Mouse (Mus musculus) limb, embryonic 11.5 days (tissue): ENCODE measurements around the gene Dtnb. TPM values are rescaled to one million over a fixed set of nuclear protein-coding genes. Genes with fewer than 3 reads are reported as not detected.

Experiments used
- ATAC-seq: fragments of 200-750 bp; cut with Nextera tagmentation; 2 replicates; pipeline ENCODE4 v1.8.0; 2017; ENCODE audit warnings: low read depth; ENCODE audit not compliant: insufficient number of reproducible peaks, low FRiP score, low TSS enrichment
- DNase-seq: peaks from one replicate; pipeline ENCODE4 v3.0.0-alpha.2; 2015; ENCODE audit warnings: low spot score
- H3K27ac ChIP-seq: fragments of 300-500 bp; sonication (generic); replicated peaks from 2 replicates; pipeline ENCODE4 v1.5.1; 2014; ENCODE audit warnings: low read depth, mild to moderate bottlenecking, low read length
- H3K27me3 ChIP-seq: fragments of 300-500 bp; sonication (generic); 2 replicates; pipeline ENCODE4 v1.6.1; 2014; ENCODE audit warnings: mild to moderate bottlenecking, low read length, mixed read lengths; ENCODE audit not compliant: control insufficient read depth, insufficient read depth
- H3K36me3 ChIP-seq: fragments of 300-500 bp; sonication (generic); 2 replicates; pipeline ENCODE4 v1.6.1; 2014; ENCODE audit warnings: mild to moderate bottlenecking, low read length, moderate library complexity, mixed read lengths; ENCODE audit not compliant: control insufficient read depth, insufficient read depth
- H3K4me1 ChIP-seq: fragments of 300-500 bp; sonication (generic); 2 replicates; pipeline ENCODE4 v1.6.1; 2014; ENCODE audit warnings: low read length, mixed read lengths; ENCODE audit not compliant: control insufficient read depth, insufficient read depth
- H3K4me2 ChIP-seq: fragments of 300-500 bp; sonication (generic); 2 replicates; pipeline ENCODE4 v1.6.1; 2014; ENCODE audit warnings: low read depth, mild to moderate bottlenecking, moderate library complexity; ENCODE audit not compliant: severe bottlenecking
- H3K4me3 ChIP-seq: fragments of 300-500 bp; sonication (generic); 2 replicates; pipeline ENCODE4 v1.5.1; 2014; ENCODE audit warnings: low read depth, low read length
- H3K9ac ChIP-seq: fragments of 300-500 bp; sonication (generic); 2 replicates; pipeline ENCODE4 v1.6.1; 2014; ENCODE audit warnings: mild to moderate bottlenecking, low read length
- H3K9me3 ChIP-seq: fragments of 300-500 bp; sonication (generic); 2 replicates; pipeline ENCODE4 v1.6.1; 2016; ENCODE audit warnings: low read length; ENCODE audit not compliant: control insufficient read depth
- WGBS: fragments of 180-500 bp; shearing (Covaris S2); extraction: QIAGEN DNeasy Blood & Tissue Kit; methylation state at CpG from one replicate; pipeline ENCODE4 v1.1.7; 2014; 5-methylcytosine and 5-hydroxymethylcytosine counted together
- polyA plus RNA-seq: library from polyadenylated mRNA; unstranded; fragments of >200 nt; fragmentation: Nextera tagmentation; extraction: Ambion mirVana; gene quantifications from 2 replicates; pipeline ENCODE4 v1.2.1, GENCODE M21; 2014

Dtnb gene
- polyA plus RNA-seq, 1 experiment from 2014 or later = 41.1 TPM

DNA sequence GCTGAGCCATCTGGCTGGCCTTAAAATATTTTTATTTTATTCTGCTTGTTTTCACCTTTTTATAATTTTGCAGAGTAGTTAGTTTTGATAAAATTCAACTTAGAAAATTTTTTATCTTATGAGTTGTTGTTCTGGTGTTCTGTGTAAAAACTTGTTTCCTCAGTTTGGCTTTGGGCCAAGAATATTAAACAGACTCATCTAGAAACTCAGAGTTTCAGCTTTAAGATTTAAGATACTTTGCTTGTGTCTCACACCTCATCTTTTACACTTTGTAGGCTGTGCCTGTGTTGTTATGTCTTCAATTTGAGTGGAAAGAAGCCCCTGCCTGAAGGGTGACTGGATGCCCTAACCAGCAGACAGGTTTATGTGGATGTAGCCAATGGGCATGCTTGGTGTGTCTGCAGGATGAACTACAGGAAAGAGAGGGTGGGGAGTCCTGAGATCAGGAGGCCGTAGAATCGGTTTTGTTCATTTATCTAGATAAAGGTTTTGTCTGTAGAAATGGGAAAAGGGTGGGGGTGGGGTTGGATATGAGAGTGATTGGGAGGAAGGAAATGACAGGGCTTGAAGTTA lies 7.9 kb downstream of the Dtnb start:
- Histone ChIP-seq H3K27ac (no peak overlapping the region), H3K27me3 (no peaks in the 10 kb centered on the region), H3K4me2 (no peak overlapping the region), H3K4me3 (no peak overlapping the region), H3K36me3 (no peaks in the 10 kb centered on the region), H3K9me3 (no peaks in the 10 kb centered on the region), H3K4me1 (no peaks in the 10 kb centered on the region), H3K9ac (no peak overlapping the region)
- WGBS = 84% methylated on average over 2 of the region's 2 CpGs
- ATAC-seq (no peak), DNase-seq (no peak)

DNA sequence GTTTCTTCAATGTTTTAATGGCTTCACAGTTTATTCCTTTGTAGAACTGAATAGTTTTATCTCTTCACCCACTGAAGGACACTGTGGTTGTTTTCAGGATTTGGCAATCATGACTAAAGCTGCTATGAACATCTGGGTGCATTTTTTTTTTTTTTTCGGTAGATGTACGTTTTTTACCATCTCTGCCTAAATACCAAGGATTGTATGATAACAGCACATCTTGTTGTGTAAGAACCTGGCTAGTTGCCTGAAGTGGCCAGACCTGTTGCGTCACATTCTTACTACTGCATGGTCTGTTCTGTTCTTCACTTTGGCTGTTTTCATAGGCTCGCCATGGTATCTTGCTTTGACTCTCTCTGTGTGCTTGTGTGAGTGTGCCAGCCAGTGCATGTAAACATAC lies 10.4 kb downstream of the Dtnb start:
- H3K27me3 ChIP-seq = no peaks in the 10 kb centered on the region
- no peak overlapping the region for H3K9ac ChIP-seq
- no peak for ATAC-seq
- no peaks in the 10 kb centered on the region for H3K36me3 ChIP-seq
- H3K4me1 ChIP-seq = no peaks in the 10 kb centered on the region
- no peak for DNase-seq
- 94% methylated on average over 4 of the region's 4 CpGs for WGBS
- no peak overlapping the region for H3K27ac ChIP-seq
- H3K4me2 ChIP-seq = no peak overlapping the region
- no peak overlapping the region for H3K4me3 ChIP-seq
- no peaks in the 10 kb centered on the region for H3K9me3 ChIP-seq

DNA sequence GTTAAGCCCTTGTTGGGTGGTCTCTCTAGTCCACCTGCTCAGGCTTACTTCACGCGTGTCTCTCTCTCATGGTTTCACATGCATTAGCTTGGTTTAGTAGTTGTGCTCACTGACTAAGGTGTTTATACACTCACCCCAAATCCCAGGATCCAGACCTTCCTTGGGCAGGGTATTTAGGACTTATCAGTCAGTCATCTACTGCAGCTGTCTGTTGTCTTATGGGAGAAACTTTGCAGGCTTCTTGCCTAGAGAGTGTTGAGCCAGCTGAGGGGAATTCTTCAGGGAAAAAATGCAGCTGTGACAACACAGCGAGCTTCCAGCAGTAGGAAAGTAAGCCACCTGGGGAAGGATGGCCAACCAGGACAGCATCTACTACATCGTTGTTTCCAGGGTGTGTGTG lies 13.3 kb downstream of the Dtnb start:
- Histone ChIP-seq H3K4me3 (no peak overlapping the region), H3K4me2 (no peak overlapping the region), H3K4me1 (no peaks in the 10 kb centered on the region), H3K36me3 (no peaks in the 10 kb centered on the region; the same call in 1 of the 2 replicates), H3K9ac (no peak overlapping the region), H3K9me3 (no peaks in the 10 kb centered on the region), H3K27me3 (no peaks in the 10 kb centered on the region), H3K27ac (no peak overlapping the region)
- 78% methylated on average over 4 of the region's 4 CpGs for WGBS
- DNase-seq = no peak
- no peak for ATAC-seq

DNA sequence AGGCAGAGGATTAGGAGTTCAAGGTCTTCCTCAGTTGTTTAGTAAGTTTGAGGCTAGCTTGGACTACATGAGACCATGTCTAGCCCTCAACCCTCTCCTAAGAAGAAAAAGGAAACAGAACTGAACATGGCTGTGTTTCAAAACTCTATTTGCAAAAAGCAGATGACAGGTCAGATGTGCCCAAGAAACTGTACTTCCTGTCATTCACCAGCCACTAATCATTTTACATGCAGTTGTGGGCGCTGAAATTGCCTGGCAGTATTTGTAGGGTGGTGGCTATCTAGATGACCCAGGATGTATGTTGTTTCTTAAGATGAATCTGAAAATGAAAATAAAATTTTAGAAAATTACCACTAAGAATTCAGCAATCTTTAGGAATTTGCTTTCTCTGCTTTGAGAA lies 14.8 kb downstream of the Dtnb start:
- Histone ChIP-seq H3K9me3 (no peaks in the 10 kb centered on the region), H3K36me3 (no peaks in the 10 kb centered on the region; the same call in 1 of the 2 replicates), H3K4me3 (no peak overlapping the region), H3K27ac (no peak overlapping the region), H3K4me1 (no peaks in the 10 kb centered on the region), H3K4me2 (no peak overlapping the region), H3K27me3 (no peaks in the 10 kb centered on the region), H3K9ac (no peak overlapping the region)
- WGBS = 94% methylated on average over 1 of the region's 1 CpGs
- no peak for DNase-seq
- ATAC-seq = no peak

DNA sequence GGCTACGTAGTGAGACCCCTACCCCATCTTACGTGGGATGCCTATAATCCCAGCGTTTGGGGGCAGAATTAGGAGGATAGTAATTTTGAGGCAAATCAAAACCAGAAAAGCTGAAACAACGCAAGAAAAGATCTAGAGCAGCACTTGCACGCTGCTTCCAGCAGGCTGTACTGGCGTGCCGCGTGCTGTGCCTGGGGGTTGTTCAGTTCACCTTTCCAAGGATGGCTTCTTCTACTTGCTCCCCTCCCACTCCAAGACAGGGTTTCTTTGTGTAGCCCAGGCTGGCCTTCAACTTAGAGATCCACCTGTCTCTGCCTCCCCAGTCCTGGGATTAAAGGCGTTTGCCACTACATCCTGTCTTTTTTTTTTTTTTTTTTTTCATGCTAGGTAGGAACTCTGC lies 17.9 kb downstream of the Dtnb start:
- no peaks in the 10 kb centered on the region for H3K9me3 ChIP-seq
- DNase-seq = no peak
- H3K4me1 ChIP-seq = no peaks in the 10 kb centered on the region
- H3K4me3 ChIP-seq = no peak overlapping the region
- no peak for ATAC-seq
- no peak overlapping the region for H3K27ac ChIP-seq
- H3K4me2 ChIP-seq = no peak overlapping the region
- H3K36me3 ChIP-seq = no peaks in the 10 kb centered on the region; the same call in 1 of the 2 replicates
- H3K9ac ChIP-seq = no peak overlapping the region
- H3K27me3 ChIP-seq = no peaks in the 10 kb centered on the region
- WGBS = 94% methylated on average over 9 of the region's 9 CpGs

DNA sequence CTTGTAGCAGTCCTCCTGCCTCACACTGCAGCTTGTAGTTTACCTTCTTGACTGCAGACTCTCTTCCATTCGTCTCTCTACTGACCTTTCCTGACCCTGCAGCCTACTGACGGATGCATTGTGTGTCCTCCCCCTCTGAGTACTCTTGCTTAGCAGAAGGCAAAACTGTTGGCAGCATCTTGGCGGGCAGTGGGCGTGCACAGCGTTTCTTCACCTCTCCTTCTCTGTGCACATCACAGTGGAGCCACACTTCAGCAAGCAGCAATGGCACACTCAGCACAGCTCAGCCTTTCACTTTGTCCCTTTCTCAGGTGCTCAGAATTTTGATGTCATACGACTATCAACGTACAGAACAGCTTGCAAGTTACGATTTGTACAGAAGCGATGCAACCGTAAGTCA lies 19.4 kb downstream of the Dtnb start:
- Histone ChIP-seq H3K9me3 (no peaks in the 10 kb centered on the region), H3K27ac (no peak overlapping the region), H3K9ac (no peak overlapping the region), H3K4me2 (no peak overlapping the region), H3K4me1 (no peaks in the 10 kb centered on the region), H3K4me3 (no peak overlapping the region), H3K36me3 (no peaks in the 10 kb centered on the region; the same call in 1 of the 2 replicates), H3K27me3 (no peaks in the 10 kb centered on the region)
- DNase-seq = no peak
- ATAC-seq = no peak
- 81% methylated on average over 10 of the region's 10 CpGs for WGBS

DNA sequence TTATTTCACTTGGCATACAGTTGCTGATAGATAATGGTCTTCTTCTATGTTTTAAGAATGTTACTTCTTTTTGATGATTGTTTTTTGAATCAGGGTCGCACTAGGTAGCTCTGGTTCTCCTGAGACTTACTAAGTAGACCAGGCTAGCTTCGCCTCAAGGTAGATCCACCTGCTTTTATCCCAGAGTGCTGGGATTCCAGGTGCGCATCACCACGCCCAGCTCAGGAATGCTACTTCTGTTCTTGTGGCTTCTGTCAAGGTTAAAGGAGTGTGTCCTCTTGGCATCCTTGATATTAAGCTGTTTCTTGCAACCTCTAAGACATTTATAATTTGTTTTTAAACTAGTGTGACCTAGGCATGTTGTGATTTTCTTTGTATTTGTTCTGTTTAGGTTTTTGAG lies 30.6 kb downstream of the Dtnb start:
- Histone ChIP-seq H3K4me2 (no peak overlapping the region), H3K4me1 (no peaks in the 10 kb centered on the region), H3K9ac (no peak overlapping the region), H3K4me3 (no peak overlapping the region), H3K27ac (no peak overlapping the region), H3K27me3 (no peaks in the 10 kb centered on the region), H3K9me3 (no peaks in the 10 kb centered on the region), H3K36me3 (0 out of 2 replicates have a peak, but pooled peaks cover 5% of the 10 kb centered on the region)
- DNase-seq (no peak), ATAC-seq (no peak)
- 91% methylated on average over 4 of the region's 4 CpGs for WGBS

DNA sequence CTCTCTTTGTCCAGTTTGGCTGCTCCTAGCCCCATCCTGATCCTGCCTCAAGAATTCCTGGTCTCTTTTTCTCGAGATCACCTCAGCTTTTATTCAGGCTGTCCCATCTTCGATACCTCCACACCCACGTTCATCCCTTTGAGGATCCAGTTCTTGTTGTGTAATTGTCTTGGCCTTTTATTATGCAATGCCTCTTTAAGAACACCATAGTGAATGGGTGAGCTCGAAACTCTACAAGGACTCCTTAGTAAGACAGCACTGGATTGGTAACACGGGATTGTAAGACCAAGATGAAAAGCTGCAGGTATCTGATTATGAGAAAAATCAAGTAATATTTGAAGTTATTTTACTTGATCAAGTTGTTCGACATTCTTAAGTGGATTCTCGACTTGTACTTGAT lies 34.0 kb downstream of the Dtnb start:
- no peaks in the 10 kb centered on the region for H3K27me3 ChIP-seq
- H3K27ac ChIP-seq = no peak overlapping the region
- H3K4me3 ChIP-seq = no peak overlapping the region
- no peaks in the 10 kb centered on the region for H3K9me3 ChIP-seq
- no peaks in the 10 kb centered on the region for H3K36me3 ChIP-seq
- DNase-seq = no peak
- H3K9ac ChIP-seq = no peak overlapping the region
- no peak overlapping the region for H3K4me2 ChIP-seq
- H3K4me1 ChIP-seq = no peaks in the 10 kb centered on the region; the same call in 1 of the 2 replicates
- WGBS = 90% methylated on average over 7 of the region's 7 CpGs
- no peak for ATAC-seq

DNA sequence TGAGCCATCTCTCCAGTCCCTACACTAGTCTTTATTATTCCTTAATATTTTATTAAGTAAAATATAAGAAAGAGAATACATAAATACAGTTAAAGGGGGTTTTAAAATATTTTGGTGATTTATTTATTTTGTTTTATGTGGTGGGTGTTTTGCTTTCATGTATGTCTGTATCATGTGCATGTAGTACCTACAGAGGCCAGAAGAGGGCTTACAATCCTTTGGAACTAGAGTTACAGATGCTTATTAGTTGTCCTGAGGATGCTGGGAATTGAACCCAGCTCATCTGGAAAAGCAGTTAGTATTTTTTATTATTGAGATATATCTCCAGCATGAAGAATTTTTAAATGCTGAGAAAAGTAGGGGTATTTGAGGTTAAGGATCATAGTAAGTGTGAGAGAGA lies 37.6 kb downstream of the Dtnb start:
- Histone ChIP-seq H3K4me1 (peaks cover 10% of the 10 kb centered on the region), H3K4me3 (no peak overlapping the region), H3K27ac (no peak overlapping the region), H3K9me3 (no peaks in the 10 kb centered on the region), H3K4me2 (no peak overlapping the region), H3K36me3 (no peaks in the 10 kb centered on the region), H3K27me3 (no peaks in the 10 kb centered on the region), H3K9ac (no peak overlapping the region)
- no peak for DNase-seq
- ATAC-seq = no peak
